ENCODE assay signal across 27 mouse cellular contexts in genomic region chr10:46733760-46734265, GRCm38 (mm10).
DNase-seq lines count a peak whose midpoint lies in the region; ATAC-seq and TF ChIP-seq lines count a peak whose summit lies in the region.
"Had no signal": no experiment of that assay in that cellular context is flagged by ENCODE, and none has a peak within 500 bp of the region (broad histone marks: within the 10 kb centered on the region; RNA-seq: fewer than 3 reads in every experiment).

No protein-coding gene starts in this region.

- peaks cover 2% of the 10 kb centered on the region; the same call in 1 of the 2 replicates for H3K36me3 ChIP-seq in ES-E14 (ENCODE audit: control insufficient read depth, insufficient read depth, low read length, poor library complexity, severe bottlenecking)
- H3K36me3 ChIP-seq in midbrain, embryonic 15.5 days (replicated peaks): no peaks in the 10 kb centered on the region
- no peaks in the 10 kb centered on the region for H3K36me3 ChIP-seq in hindbrain, embryonic 14.5 days (replicated peaks; ENCODE audit: control insufficient read depth, insufficient read depth)
- no peaks in the 10 kb centered on the region for H3K36me3 ChIP-seq in midbrain, embryonic 16.5 days (ENCODE audit: control insufficient read depth, insufficient read depth, low read length)
- H3K36me3 ChIP-seq: G1E had no signal

- no peak overlapping the region for H3K9ac ChIP-seq in ES-E14 (ENCODE audit: insufficient read depth, low read depth, low read length, poor library complexity, severe bottlenecking)
- no peak overlapping the region for H3K9ac ChIP-seq in midbrain, embryonic 15.5 days
- H3K9ac ChIP-seq in hindbrain, embryonic 14.5 days: no peak overlapping the region
- H3K9ac ChIP-seq in midbrain, embryonic 16.5 days (ENCODE audit: low read depth, low read length): no peak overlapping the region

- no peak overlapping the region for H3K4me3 ChIP-seq in ES-E14 (ENCODE audit: insufficient read depth in 1 of 2, low read depth in 1 of 2, low read length in 2 of 2, poor library complexity in 1 of 2, severe bottlenecking in 1 of 2)
- H3K4me3 ChIP-seq in midbrain, embryonic 15.5 days: no peak overlapping the region
- H3K4me3 ChIP-seq in hindbrain, embryonic 14.5 days (replicated peaks; ENCODE audit: low read length): no peak overlapping the region
- H3K4me3 ChIP-seq in midbrain, embryonic 16.5 days (ENCODE audit: low read depth, low read length): no peak overlapping the region

- no peak overlapping the region for H3K27ac ChIP-seq in ES-E14 (ENCODE audit: insufficient read depth, low read depth, low read length, poor library complexity, severe bottlenecking)
- no peak overlapping the region for H3K27ac ChIP-seq in midbrain, embryonic 15.5 days
- no peak overlapping the region for H3K27ac ChIP-seq in hindbrain, embryonic 14.5 days
- H3K27ac ChIP-seq in midbrain, embryonic 16.5 days (ENCODE audit: low read length): no peak overlapping the region

- H3K9me3 ChIP-seq in ES-E14 (ENCODE audit: control insufficient read depth, insufficient read depth, low read depth, low read length): no peaks in the 10 kb centered on the region
- H3K9me3 ChIP-seq in midbrain, embryonic 15.5 days: no peaks in the 10 kb centered on the region
- no peaks in the 10 kb centered on the region for H3K9me3 ChIP-seq in hindbrain, embryonic 14.5 days (ENCODE audit: control insufficient read depth, low read length)
- H3K9me3 ChIP-seq in midbrain, embryonic 16.5 days (replicated peaks; ENCODE audit: control insufficient read depth, low read length, poor library complexity, severe bottlenecking): no peaks in the 10 kb centered on the region
- H3K9me3 ChIP-seq: G1E had no signal

- no peaks in the 10 kb centered on the region for H3K27me3 ChIP-seq in midbrain, embryonic 15.5 days (replicated peaks)
- no peaks in the 10 kb centered on the region for H3K27me3 ChIP-seq in hindbrain, embryonic 14.5 days (ENCODE audit: control insufficient read depth, insufficient read depth, low read length)
- H3K27me3 ChIP-seq in midbrain, embryonic 16.5 days (ENCODE audit: control insufficient read depth, insufficient read depth, low read depth, low read length): no peaks in the 10 kb centered on the region
- H3K27me3 ChIP-seq: CH12.LX, Patski had no signal

- in situ Hi-C loops in ES-E14 (cut with MboI; ENCODE audit: low sequenced_read_pairs in 2 of 2, unreplicated experiment in 2 of 2): no loop called here

- ATAC-seq in midbrain, embryonic 15.5 days (replicated peaks): no peak
- ATAC-seq in hindbrain, embryonic 14.5 days (ENCODE audit: low FRiP score): no peak
- ATAC-seq in midbrain, embryonic 16.5 days: no peak
- ATAC-seq: activated CD4-positive, CD25-positive, alpha-beta regulatory T cell, adult 4 months; CD4-positive, CD25-positive, alpha-beta regulatory T cell, adult 4 months; Patski had no signal

- H3K4me2 ChIP-seq in midbrain, embryonic 15.5 days: no peak overlapping the region
- no peak overlapping the region for H3K4me2 ChIP-seq in hindbrain, embryonic 14.5 days (replicated peaks)
- no peak overlapping the region for H3K4me2 ChIP-seq in midbrain, embryonic 16.5 days (ENCODE audit: low read length)

- DNase-seq in ES-CJ7 (ENCODE audit: low read depth, low spot score): peak; percentile 87
- peak; percentile 43 for DNase-seq in ES-E14 (ENCODE audit: low read depth, low spot score)
- peak; percentile 96 for DNase-seq in R1 (ENCODE audit: low read depth, low spot score)
- peak; percentile 81 for DNase-seq in ZHBTc4 (ENCODE audit: low read depth, low spot score)
- no peak for DNase-seq in adrenal gland, adult (ENCODE audit: inconsistent age in 2 of 2, low spot score in 1 of 2)
- no peak for DNase-seq in hindbrain, embryonic 14.5 days (ENCODE audit: low spot score)
- DNase-seq: adrenal gland, adult 2 months; adrenal gland, adult 8-10 months; adrenal gland, postnatal 10 days; adrenal gland, postnatal 14 days; adrenal gland, postnatal 25 days; adrenal gland, postnatal 36 days; B cell, adult 2 months; cerebellum, adult 11 months; cerebellum, adult 11-12 months; cerebellum, adult 18-20 months; cerebellum, adult 2 months; cerebellum, adult 8-10 months; cerebellum, adult 9-10 months; cerebellum, adult 9-11 months had no signal

- 7% methylated on average over 2 of the region's 2 CpGs for WGBS in midbrain, embryonic 15.5 days
- WGBS in hindbrain, embryonic 14.5 days: 10% methylated on average over 2 of the region's 2 CpGs
- WGBS in midbrain, embryonic 16.5 days: 8% methylated on average over 2 of the region's 2 CpGs

- peaks cover 7% of the 10 kb centered on the region in 2 experiments for H3K4me1 ChIP-seq in ES-E14 (ENCODE audit: control insufficient read depth in 2 of 2, insufficient read depth in 2 of 2, low read length in 2 of 2, poor library complexity in 1 of 2)
- no peaks in the 10 kb centered on the region for H3K4me1 ChIP-seq in midbrain, embryonic 15.5 days
- no peaks in the 10 kb centered on the region for H3K4me1 ChIP-seq in hindbrain, embryonic 14.5 days (replicated peaks; ENCODE audit: control insufficient read depth, insufficient read depth, low read length)
- H3K4me1 ChIP-seq in midbrain, embryonic 16.5 days (ENCODE audit: control insufficient read depth, insufficient read depth, low read length): no peaks in the 10 kb centered on the region

TF ChIP-seq in ES-E14, 5 proteins besides CTCF, POLR2A, EP300 and RAD21:
- TF ChIP-seq ZNF384 (IDR thresholded peaks at IDR 0.05; ENCODE audit: low read depth, low read length): no peak
- no peak for TF ChIP-seq MAFK (IDR thresholded peaks at IDR 0.05; ENCODE audit: insufficient read depth, low read depth, low read length)
- TF ChIP-seq CHD2 (IDR thresholded peaks at IDR 0.05; ENCODE audit: low read depth, low read length): no peak
- no peak for TF ChIP-seq ZC3H11A (IDR thresholded peaks at IDR 0.05; ENCODE audit: borderline replicate concordance, low read depth, low read length)
- no peak for TF ChIP-seq HCFC1 (IDR thresholded peaks at IDR 0.05; ENCODE audit: borderline replicate concordance, insufficient read depth, low read length)
TF ChIP-seq in ES-E14: peak in this region for 0.

Comparison
In these comparisons a context has a peak if more than half of its experiments do, and no peak if none do; other contexts are left out.
1. DNase-seq: peak in ES-CJ7 (single experiment), ES-E14 (single experiment), R1 (single experiment) and ZHBTc4 (single experiment); none in adrenal gland, adult (0 of 2) and hindbrain, embryonic 14.5 days (single experiment).